Mouse (Mus musculus) CH12.LX (cell line): ENCODE measurements around the gene Fap. TPM values are rescaled to one million over a fixed set of nuclear protein-coding genes. Genes with fewer than 3 reads are reported as not detected.

Source experiments
- DNase-seq: peaks from one replicate; pipeline ENCODE4 v3.0.0-alpha.2; 2013; ENCODE audit errors: extremely low read depth
- H3K27ac ChIP-seq: 2 replicates; pipeline ENCODE4 v1.5.1; 2012; ENCODE audit warnings: low read depth, mild to moderate bottlenecking, control low read depth, moderate library complexity; ENCODE audit not compliant: insufficient read depth
- H3K27me3 ChIP-seq: replicated peaks from 2 replicates; pipeline ENCODE3; 2012; ENCODE audit warnings: inconsistent platforms
- H3K36me3 ChIP-seq, 2 experiments: replicated peaks in 1 of 2; 2 replicates each; pipeline versions ENCODE3 to v1.6.1; 2012; ENCODE audit warnings: inconsistent platforms in 1 of 2, low read length in 1 of 2, mild to moderate bottlenecking in 1 of 2, mixed read lengths in 1 of 2, moderate library complexity in 1 of 2; ENCODE audit not compliant: control insufficient read depth in 1 of 2, insufficient read depth in 1 of 2
- H3K4me1 ChIP-seq, 2 experiments: 2 replicates each; pipeline ENCODE4 v1.6.1; 2012; ENCODE audit warnings: inconsistent platforms in 1 of 2, moderate library complexity in 1 of 2; ENCODE audit not compliant: insufficient read depth in 2 of 2, control insufficient read depth in 1 of 2
- H3K4me2 ChIP-seq: 2 replicates; pipeline ENCODE4 v1.6.1; 2012; ENCODE audit warnings: low read depth, mild to moderate bottlenecking, control low read depth; ENCODE audit not compliant: poor library complexity, insufficient read depth, severe bottlenecking
- H3K4me3 ChIP-seq, 3 experiments: fragments of 150-350 bp in 1 of 3; sonication (generic) in 1 of 3; replicated peaks in 1 of 3; 2 replicates each; pipeline versions ENCODE3 to v1.5.1; 2011 to 2012; ENCODE audit warnings: low read depth in 2 of 3, low read length in 2 of 3, mild to moderate bottlenecking in 2 of 3, moderate library complexity in 2 of 3, control low read depth in 1 of 3, improper control_type of control experiment in 1 of 3, inconsistent platforms in 1 of 3, mixed read lengths in 1 of 3; ENCODE audit not compliant: poor library complexity in 1 of 3
- H3K79me2 ChIP-seq: replicated peaks from 2 replicates; pipeline ENCODE4 v1.6.1; 2012; ENCODE audit warnings: mild to moderate bottlenecking, moderate library complexity; ENCODE audit not compliant: control insufficient read depth, poor library complexity, insufficient read depth, severe bottlenecking; ENCODE audit errors: extremely low read depth
- H3K9ac ChIP-seq: 2 replicates; pipeline ENCODE4 v1.6.1; 2012; ENCODE audit warnings: low read depth, mild to moderate bottlenecking, control low read depth, moderate library complexity; ENCODE audit not compliant: insufficient read depth
- H3K9me3 ChIP-seq: replicated peaks from 2 replicates; pipeline ENCODE3; 2012; ENCODE audit warnings: low read length, inconsistent platforms, mixed read lengths
- BHLHE40 ChIP-seq: IDR thresholded peaks from 2 replicates; pipeline ENCODE4 v1.6.1; 2011; ENCODE audit warnings: mild to moderate bottlenecking, low read depth, low read length, improper control_type of control experiment
- CTCF ChIP-seq, 2 experiments: IDR thresholded peaks in 1 of 2; conservative IDR thresholded peaks in 1 of 2; 2 replicates each; pipeline ENCODE4 v1.5.1; 2011 to 2012; ENCODE audit warnings: low read depth in 2 of 2, low read length in 2 of 2, improper control_type of control experiment in 1 of 2, inconsistent platforms in 1 of 2, mild to moderate bottlenecking in 1 of 2, moderate library complexity in 1 of 2
- EP300 ChIP-seq: IDR thresholded peaks from 2 replicates; pipeline ENCODE4 v1.6.1; 2011; ENCODE audit warnings: low read length, improper control_type of control experiment
- ETS1 ChIP-seq: conservative IDR thresholded peaks from 2 replicates; pipeline ENCODE4 v1.6.1; 2012; ENCODE audit warnings: low read depth, mild to moderate bottlenecking, inconsistent platforms, low read length, improper control_type of control experiment, moderate library complexity
- HCFC1 ChIP-seq: IDR thresholded peaks from 2 replicates; pipeline ENCODE4 v1.6.1; 2012; ENCODE audit warnings: low read depth, mild to moderate bottlenecking, inconsistent platforms, low read length, improper control_type of control experiment
- JUN ChIP-seq: IDR thresholded peaks from 2 replicates; pipeline ENCODE4 v1.6.1; 2011; ENCODE audit warnings: low read depth, mild to moderate bottlenecking, low read length, improper control_type of control experiment, moderate library complexity; ENCODE audit not compliant: insufficient read depth
- JUND ChIP-seq: conservative IDR thresholded peaks from 2 replicates; pipeline ENCODE4 v1.6.1; 2011; ENCODE audit warnings: low read depth, low read length, improper control_type of control experiment
- MAFK ChIP-seq: IDR thresholded peaks from 2 replicates; pipeline ENCODE4 v1.6.1; 2011; ENCODE audit warnings: low read length, improper control_type of control experiment; ENCODE audit not compliant: insufficient replicate concordance
- MAX ChIP-seq: IDR thresholded peaks from 2 replicates; pipeline ENCODE4 v1.6.1; 2011; ENCODE audit warnings: low read length, improper control_type of control experiment
- MAZ ChIP-seq: IDR thresholded peaks from 2 replicates; pipeline ENCODE4 v1.6.1; 2012; ENCODE audit warnings: low read depth, mild to moderate bottlenecking, inconsistent platforms, low read length, improper control_type of control experiment, moderate library complexity
- MEF2A ChIP-seq: IDR thresholded peaks from 2 replicates; pipeline ENCODE4 v1.6.1; 2014; ENCODE audit warnings: low read depth, mild to moderate bottlenecking, inconsistent platforms, low read length, improper control_type of control experiment, borderline replicate concordance
- MXI1 ChIP-seq: IDR thresholded peaks from 2 replicates; pipeline ENCODE4 v1.6.1; 2011; ENCODE audit warnings: mild to moderate bottlenecking, low read depth, low read length, improper control_type of control experiment
- MYC ChIP-seq: IDR thresholded peaks from 2 replicates; pipeline ENCODE4 v1.6.1; 2011; ENCODE audit warnings: low read depth, mild to moderate bottlenecking, improper control_type of control experiment, low read length
- NELFE ChIP-seq: IDR thresholded peaks from 2 replicates; pipeline ENCODE4 v1.6.1; 2011; ENCODE audit warnings: low read depth, low read length, improper control_type of control experiment
- PAX5 ChIP-seq: IDR thresholded peaks from 2 replicates; pipeline ENCODE4 v1.6.1; 2012; ENCODE audit warnings: low read length, inconsistent platforms, mixed read lengths
- POLR2A ChIP-seq: IDR thresholded peaks from 2 replicates; pipeline ENCODE4 v1.6.1; 2011; ENCODE audit warnings: low read depth, mild to moderate bottlenecking, improper control_type of control experiment, low read length
- POLR2AphosphoS2 ChIP-seq: IDR thresholded peaks from 2 replicates; pipeline ENCODE4 v1.6.1; 2011; ENCODE audit warnings: low read depth, low read length, improper control_type of control experiment
- TCF12 ChIP-seq: IDR thresholded peaks from 2 replicates; pipeline ENCODE4 v1.6.1; 2014; ENCODE audit warnings: low read depth, mild to moderate bottlenecking, inconsistent platforms, low read length, improper control_type of control experiment
- UBTF ChIP-seq: IDR thresholded peaks from 2 replicates; pipeline ENCODE4 v1.6.1; 2012; ENCODE audit warnings: low read depth, mild to moderate bottlenecking, inconsistent platforms, low read length, improper control_type of control experiment, moderate library complexity
- USF1 ChIP-seq: IDR thresholded peaks from 2 replicates; pipeline ENCODE4 v1.6.1; 2014; ENCODE audit warnings: low read depth, mild to moderate bottlenecking, inconsistent platforms, low read length, improper control_type of control experiment
- USF2 ChIP-seq: conservative IDR thresholded peaks from 2 replicates; pipeline ENCODE4 v1.6.1; 2011; ENCODE audit warnings: low read depth, low read length, improper control_type of control experiment
- ZMIZ1 ChIP-seq: IDR thresholded peaks from 2 replicates; pipeline ENCODE4 v1.6.1; 2012; ENCODE audit warnings: low read depth, mild to moderate bottlenecking, inconsistent platforms, low read length, improper control_type of control experiment
- ZNF384 ChIP-seq: IDR thresholded peaks from 2 replicates; pipeline ENCODE4 v1.6.1; 2012; ENCODE audit warnings: low read depth, low read length, improper control_type of control experiment, inconsistent platforms
- dilution Hi-C: fragments of 300-500 bp; cut with MboI; formaldehyde crosslinking; loops from 2 replicates; pipeline ENCODE4 v1.14.3; 2020; ENCODE audit warnings: low sequenced_read_pairs; ENCODE audit not compliant: extremely low pct_unique_long_range_greater_than_20kb, extremely low pct_ligation_motif_present
- in situ Hi-C: fragments of 300-500 bp; cut with MboI; formaldehyde crosslinking; loops from 3 replicates; pipeline ENCODE4 v1.14.3; 2019; ENCODE audit warnings: low sequenced_read_pairs, low pct_ligation_motif_present, low pct_unique_long_range_greater_than_20kb, mixed read lengths
- polyA plus RNA-seq: library from polyadenylated mRNA; unstranded; fragments of >175 nt; gene quantifications from 2 replicates; pipeline ENCODE4 v1.2.1, GENCODE M21; 2012; ENCODE audit warnings: low read depth; ENCODE audit not compliant: insufficient read length
- total RNA-seq, 2 experiments: library from RNA; depleted of rRNA; stranded (reverse); fragments of 300-350 nt in 1 of 2; fragments of >200 nt in 1 of 2; gene quantifications; 2 replicates each; pipeline ENCODE4 v1.2.3; 2012 to 2014

Gene Fap
- total RNA-seq (2012; rRNA removed) = not detected in 2 replicates
- total RNA-seq (2014; rRNA removed) = 0.15 and 0.19 TPM in 2 replicates
- not detected in 2 replicates for polyA plus RNA-seq

GRCm38 (mm10) chr2:62573753-62574159 lies at the start of gene Fap:
Gene Fap, minus strand, starts transcription at chr2:62574075.
- no peak for DNase-seq
- dilution Hi-C loops = no loop called here
- no peak within 1 kb of the TSS for H3K4me2 ChIP-seq

GRCm38 (mm10) chr2:62623024-62623441 lies 49.2 kb upstream of the Fap start:
- dilution Hi-C loops (no loop called here), in situ Hi-C loops (loop anchor here (10.0 to 25.0 kb wide), 2 partner anchors 648 to 961 kb away; no protein-coding TSS in a partner anchor)
- H3K27me3 ChIP-seq = no peaks in the 10 kb centered on the region
- H3K27ac ChIP-seq = no peak overlapping the region
- no peaks in the 10 kb centered on the region for H3K36me3 ChIP-seq
- H3K4me3 ChIP-seq = no peak overlapping the region
- H3K79me2 ChIP-seq = no peaks in the 10 kb centered on the region
- no peak for TF ChIP-seq POLR2AphosphoS2
- no peak for TF ChIP-seq MAZ
- TF ChIP-seq BHLHE40 = no peak
- TF ChIP-seq MYC = no peak
- TF ChIP-seq UBTF = no peak
- TF ChIP-seq TCF12 = no peak
- no peak for TF ChIP-seq MAFK
- no peak overlapping the region for H3K9ac ChIP-seq
- H3K4me1 ChIP-seq = peaks cover 0 to 9% of the 10 kb centered on the region in 2 experiments; a peak in 2 of 4 replicates
- no peaks in the 10 kb centered on the region for H3K9me3 ChIP-seq
- no peak overlapping the region for H3K4me2 ChIP-seq
- no peak for DNase-seq

More at GRCm38 (mm10) chr2:62573753-62574159, at the start of gene Fap:
- TF ChIP-seq JUN = no peak
- TF ChIP-seq NELFE = no peak
- TF ChIP-seq USF1 = no peak
- no peak for TF ChIP-seq MEF2A
- TF ChIP-seq USF2 = no peak
- TF ChIP-seq MAX = no peak
- TF ChIP-seq ZMIZ1 = no peak
- no peak for TF ChIP-seq POLR2A
- TF ChIP-seq JUND = no peak
- TF ChIP-seq ZNF384 = no peak
- no peak for TF ChIP-seq UBTF
- no peak for TF ChIP-seq ETS1
- TF ChIP-seq MXI1 = no peak
- no peak for TF ChIP-seq BHLHE40
- TF ChIP-seq POLR2AphosphoS2 = no peak
- TF ChIP-seq PAX5 = no peak
- no peak for TF ChIP-seq CTCF (conservative IDR thresholded peaks at IDR 0.05 in 1 of 2, IDR thresholded peaks at IDR 0.05 in 1 of 2; ENCODE audit: low read depth in 2 of 2, low read length in 2 of 2)
- no peak for TF ChIP-seq HCFC1
- TF ChIP-seq EP300 = no peak
- Histone ChIP-seq H3K27me3 (no peaks in the 10 kb centered on the region), H3K4me1 (peaks cover 0 to 5% of the 10 kb centered on the region in 2 experiments; a peak in 1 of 4 replicates), H3K4me3 (no peak within 1 kb of the TSS), H3K9me3 (no peaks in the 10 kb centered on the region), H3K27ac (no peak within 1 kb of the TSS), H3K36me3 (no peaks in the 10 kb centered on the region), H3K9ac (no peak within 1 kb of the TSS), H3K79me2 (no peaks in the 10 kb centered on the region)
- in situ Hi-C loops = no loop called here
